ENCODE assay signal across 25 mouse cellular contexts in the genomic region with DNA sequence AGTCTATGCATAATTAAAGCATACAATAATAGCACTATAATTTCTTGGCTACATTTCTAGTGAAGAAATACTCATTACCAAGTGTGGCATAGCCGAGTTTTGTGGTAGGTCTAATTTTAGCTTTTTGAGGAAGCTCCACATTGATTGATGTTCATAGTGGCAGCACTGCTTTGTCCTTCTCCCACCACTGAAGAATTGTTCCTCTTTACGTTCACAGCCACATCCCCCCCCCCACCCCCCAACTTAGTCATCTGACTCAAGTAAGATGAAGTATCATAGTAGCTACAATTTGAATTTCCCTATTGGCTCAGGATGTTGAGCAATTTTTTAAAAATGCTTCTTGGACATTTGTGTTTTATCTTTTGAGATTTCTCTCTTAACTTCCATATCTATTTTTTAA. TPM values are rescaled to one million over a fixed set of nuclear protein-coding genes. Genes with fewer than 3 reads are reported as not detected.
A peak's percentile ranks its signal among the peaks of the same experiment; 100 is the strongest.
DNase-seq lines count a peak whose midpoint lies in the region; ATAC-seq and TF ChIP-seq lines count a peak whose summit lies in the region.
"Had no signal": no experiment of that assay in that cellular context is flagged by ENCODE, and none has a peak within 500 bp of the region (broad histone marks: within the 10 kb centered on the region; RNA-seq: fewer than 3 reads in every experiment).

No protein-coding gene starts in this region.

- in situ Hi-C loops in CH12.LX (cut with MboI; ENCODE audit: low pct_ligation_motif_present, low pct_unique_long_range_greater_than_20kb, low sequenced_read_pairs): no loop called here

- no peaks in the 10 kb centered on the region for H3K9me3 ChIP-seq in CH12.LX (replicated peaks; ENCODE audit: low read length)
- H3K9me3 ChIP-seq: forebrain, embryonic 13.5 days; heart, embryonic 13.5 days; hindbrain, embryonic 13.5 days; limb, embryonic 10.5 days; midbrain, embryonic 12.5 days; neural tube, embryonic 12.5 days had no signal

- ATAC-seq in granulocyte monocyte progenitor cell, adult 5-6 weeks (replicated peaks; ENCODE audit: poor library complexity, severe bottlenecking): peak; percentile 95
- ATAC-seq: CD4-positive, CD25-positive, alpha-beta regulatory T cell, adult 4 months; forebrain, embryonic 13.5 days had no signal

- H3K79me2 ChIP-seq in CH12.LX (replicated peaks; ENCODE audit: control insufficient read depth, extremely low read depth, insufficient read depth, poor library complexity, severe bottlenecking): no peaks in the 10 kb centered on the region

- no peak for TF ChIP-seq POLR2A in CH12.LX (IDR thresholded peaks at IDR 0.05; ENCODE audit: low read depth, low read length)

- peak; percentile 80 for DNase-seq in heart, adult 11 months
- DNase-seq in heart, postnatal 36 days: no peak
- peak; percentile 29 for DNase-seq in CH12.LX (ENCODE audit: extremely low read depth)
- peak; percentile 29 for DNase-seq in skeletal muscle tissue, adult 2 months (ENCODE audit: low read depth, low spot score)
- DNase-seq in frontal cortex, postnatal 14 days (ENCODE audit: low spot score in 2 of 2): no peak
- no peak for DNase-seq in layer of hippocampus, adult 9-10 months (ENCODE audit: low spot score)
- DNase-seq: adrenal gland, adult 2 months; cerebellum, adult 8-10 months; cerebellum, postnatal 36 days; heart, adult 2 months; heart, postnatal 14 days; kidney, adult 11 months; lung, embryonic 14.5 days; right cerebral cortex, postnatal 25 days; thymus, postnatal 14 days had no signal

- no peak overlapping the region for H3K9ac ChIP-seq in CH12.LX (ENCODE audit: insufficient read depth, low read depth)
- H3K9ac ChIP-seq: forebrain, embryonic 13.5 days; heart, embryonic 13.5 days; hindbrain, embryonic 13.5 days; lung, embryonic 14.5 days; midbrain, embryonic 12.5 days; neural tube, embryonic 12.5 days had no signal

- intact Hi-C loops in heart, postnatal 36 days (cut with DNase I): no loop called here

- no peak for TF ChIP-seq EP300 in CH12.LX (IDR thresholded peaks at IDR 0.05; ENCODE audit: low read length)

- no peak overlapping the region for H3K27ac ChIP-seq in CH12.LX (ENCODE audit: insufficient read depth, low read depth)
- H3K27ac ChIP-seq: forebrain, embryonic 13.5 days; heart, adult 2 months; heart, embryonic 13.5 days; hindbrain, embryonic 13.5 days; kidney, postnatal 0 days; limb, embryonic 10.5 days; midbrain, embryonic 12.5 days; neural tube, embryonic 12.5 days had no signal

- H3K4me1 ChIP-seq in CH12.LX (ENCODE audit: control insufficient read depth in 1 of 2, insufficient read depth in 2 of 2): peaks cover 0 to 5% of the 10 kb centered on the region in 2 experiments; a peak in 2 of 4 replicates
- H3K4me1 ChIP-seq: forebrain, embryonic 13.5 days; hindbrain, embryonic 13.5 days; limb, embryonic 10.5 days; neural tube, embryonic 12.5 days had no signal

- H3K27me3 ChIP-seq in CH12.LX (replicated peaks): no peaks in the 10 kb centered on the region
- H3K27me3 ChIP-seq: forebrain, embryonic 13.5 days; heart, embryonic 13.5 days; hindbrain, embryonic 13.5 days; midbrain, embryonic 12.5 days; neural tube, embryonic 12.5 days had no signal

- no peak overlapping the region for H3K4me3 ChIP-seq in CH12.LX (replicated peaks in 1 of 3; ENCODE audit: low read depth in 2 of 3, low read length in 2 of 3, poor library complexity in 1 of 3)
- H3K4me3 ChIP-seq: forebrain, embryonic 13.5 days; heart, adult 2 months; heart, embryonic 13.5 days; hindbrain, embryonic 13.5 days; limb, embryonic 10.5 days; midbrain, embryonic 12.5 days; neural tube, embryonic 12.5 days had no signal

- no peaks in the 10 kb centered on the region for H3K36me3 ChIP-seq in CH12.LX (replicated peaks in 1 of 2; ENCODE audit: control insufficient read depth in 1 of 2, insufficient read depth in 1 of 2, low read length in 1 of 2)
- H3K36me3 ChIP-seq: heart, embryonic 13.5 days; hindbrain, embryonic 13.5 days; limb, embryonic 10.5 days; midbrain, embryonic 12.5 days; neural tube, embryonic 12.5 days had no signal

- no peak for TF ChIP-seq RAD21 in CH12.LX (IDR thresholded peaks at IDR 0.05; ENCODE audit: low read depth, low read length)

- TF ChIP-seq CTCF in CH12.LX (conservative IDR thresholded peaks at IDR 0.05 in 1 of 2, IDR thresholded peaks at IDR 0.05 in 1 of 2; ENCODE audit: low read depth in 2 of 2, low read length in 2 of 2): no peak

- H3K4me2 ChIP-seq in CH12.LX (ENCODE audit: insufficient read depth, low read depth, poor library complexity, severe bottlenecking): no peak overlapping the region
- H3K4me2 ChIP-seq: forebrain, embryonic 13.5 days; heart, embryonic 13.5 days; hindbrain, embryonic 13.5 days; liver, embryonic 11.5 days; lung, embryonic 14.5 days; midbrain, embryonic 12.5 days; neural tube, embryonic 12.5 days had no signal

- dilution Hi-C loops in CH12.LX (cut with MboI; ENCODE audit: extremely low pct_ligation_motif_present, extremely low pct_unique_long_range_greater_than_20kb, low sequenced_read_pairs): no loop called here

TF ChIP-seq in CH12.LX, 34 proteins besides CTCF, POLR2A, EP300 and RAD21:
- TF ChIP-seq RCOR1 (conservative IDR thresholded peaks at IDR 0.05; ENCODE audit: low read depth, low read length) (no peak), TCF12 (IDR thresholded peaks at IDR 0.05; ENCODE audit: low read depth, low read length) (no peak), CHD2 (IDR thresholded peaks at IDR 0.05; ENCODE audit: low read length) (no peak), MAZ (IDR thresholded peaks at IDR 0.05; ENCODE audit: low read depth, low read length) (no peak), CHD1 (IDR thresholded peaks at IDR 0.05; ENCODE audit: low read depth, low read length) (no peak), MAX (IDR thresholded peaks at IDR 0.05; ENCODE audit: low read length) (no peak), MEF2A (IDR thresholded peaks at IDR 0.05; ENCODE audit: borderline replicate concordance, low read depth, low read length) (no peak), BHLHE40 (IDR thresholded peaks at IDR 0.05; ENCODE audit: low read depth, low read length) (no peak), ELF1 (IDR thresholded peaks at IDR 0.05; ENCODE audit: low read depth, low read length) (no peak), MAFK (IDR thresholded peaks at IDR 0.05; ENCODE audit: insufficient replicate concordance, low read length) (no peak), USF2 (conservative IDR thresholded peaks at IDR 0.05; ENCODE audit: low read depth, low read length) (no peak), ZC3H11A (IDR thresholded peaks at IDR 0.05; ENCODE audit: low read depth, low read length) (no peak)
TF ChIP-seq in CH12.LX: peak in this region for 0.

RNA-seq across cellular contexts. Expression of a gene that starts 32.4 kb away (rescaled TPM):
- total RNA-seq in heart, postnatal 36 days (2021): 10 to 100 TPM; 58.2 to 61.7 TPM
- 17.2 and 18.9 TPM in 2 replicates for total RNA-seq in CH12.LX (2012; rRNA removed)
- 23.7 and 23.8 TPM in 2 replicates for total RNA-seq in CH12.LX (2014; rRNA removed)
- polyA plus RNA-seq in CH12.LX (2012; ENCODE audit: insufficient read length, low read depth): 18.5 and 19.7 TPM in 2 replicates
- total RNA-seq in granulocyte monocyte progenitor cell, adult 5-6 weeks (2014; fragmentation: Nextera tagmentation): 29.1 and 37.5 TPM in 2 replicates
- 40.8 and 41.4 TPM in 2 replicates for total RNA-seq in granulocyte monocyte progenitor cell, adult 5-6 weeks (2017)

RNA-seq across cellular contexts. Expression of a gene that starts 42.1 kb away (rescaled TPM):
- total RNA-seq in heart, postnatal 36 days (2021): 1 to 10 TPM; 5.8 to 6.4 TPM
- total RNA-seq in CH12.LX (2012; rRNA removed) (not detected in 2 replicates), CH12.LX (2014; rRNA removed) (0.15 and 0.16 TPM in 2 replicates)
- 0.10 TPM in 1 of 2 replicates, not detected in the other for polyA plus RNA-seq in CH12.LX (2012; ENCODE audit: insufficient read length, low read depth)
- 1.5 TPM in 1 of 2 replicates, not detected in the other for total RNA-seq in granulocyte monocyte progenitor cell, adult 5-6 weeks (2014; fragmentation: Nextera tagmentation)
- total RNA-seq in granulocyte monocyte progenitor cell, adult 5-6 weeks (2017): 0.99 and 1.1 TPM in 2 replicates

RNA-seq across cellular contexts. Expression of a gene that starts 47.6 kb away (rescaled TPM):
- total RNA-seq in heart, postnatal 36 days (2021): 10 to 100 TPM in 1 of 2 experiments, 1 to 10 TPM in 1; 8.4 to 12.2 TPM
- total RNA-seq in CH12.LX (2012; rRNA removed): 9.1 and 17.9 TPM in 2 replicates
- 8.7 and 9.8 TPM in 2 replicates for total RNA-seq in CH12.LX (2014; rRNA removed)
- 2.9 and 3.7 TPM in 2 replicates for polyA plus RNA-seq in CH12.LX (2012; ENCODE audit: insufficient read length, low read depth)
- 0.62 TPM in 1 of 2 replicates, not detected in the other for total RNA-seq in granulocyte monocyte progenitor cell, adult 5-6 weeks (2014; fragmentation: Nextera tagmentation)
- total RNA-seq in granulocyte monocyte progenitor cell, adult 5-6 weeks (2017): 0.34 and 2.0 TPM in 2 replicates

Comparison
In these comparisons a context has a peak if more than half of its experiments do, and no peak if none do; other contexts are left out.
1. DNase-seq: peak in heart, adult 11 months (single experiment), CH12.LX (single experiment) and skeletal muscle tissue, adult 2 months (single experiment); none in heart, postnatal 36 days (0 of 2), frontal cortex, postnatal 14 days (0 of 2) and layer of hippocampus, adult 9-10 months (single experiment).